Mouse (Mus musculus) neural tube, embryonic 11.5 days (tissue): ENCODE measurements around the gene Epor. TPM values are rescaled to one million over a fixed set of nuclear protein-coding genes. Genes with fewer than 3 reads are reported as not detected.

Source experiments
- ATAC-seq: fragments of 200-750 bp; cut with Nextera tagmentation; 2 replicates; pipeline ENCODE4 v1.8.0; 2017; ENCODE audit warnings: moderate number of reproducible peaks, mild to moderate bottlenecking, moderate TSS enrichment, moderate library complexity; ENCODE audit not compliant: insufficient read depth, low FRiP score, low TSS enrichment
- DNase-seq: peaks from one replicate; pipeline ENCODE4 v3.0.0-alpha.2; 2015; ENCODE audit warnings: low spot score
- H3K27ac ChIP-seq: fragments of 300-500 bp; sonication (generic); 2 replicates; pipeline ENCODE4 v1.5.1; 2014; ENCODE audit warnings: low read depth, mild to moderate bottlenecking, low read length
- H3K27me3 ChIP-seq: fragments of 300-500 bp; sonication (generic); 2 replicates; pipeline ENCODE4 v1.6.1; 2014; ENCODE audit warnings: mild to moderate bottlenecking, low read length, mixed read lengths; ENCODE audit not compliant: control insufficient read depth, insufficient read depth
- H3K36me3 ChIP-seq: fragments of 300-500 bp; sonication (generic); 2 replicates; pipeline ENCODE4 v1.6.1; 2014; ENCODE audit warnings: mild to moderate bottlenecking, low read length, moderate library complexity, mixed read lengths; ENCODE audit not compliant: control insufficient read depth, insufficient read depth
- H3K4me1 ChIP-seq: fragments of 300-500 bp; sonication (generic); 2 replicates; pipeline ENCODE4 v1.6.1; 2014; ENCODE audit warnings: low read length, mixed read lengths; ENCODE audit not compliant: control insufficient read depth, insufficient read depth
- H3K4me2 ChIP-seq: fragments of 300-500 bp; sonication (generic); 2 replicates; pipeline ENCODE4 v1.6.1; 2014; ENCODE audit warnings: low read depth, mild to moderate bottlenecking, moderate library complexity
- H3K4me3 ChIP-seq: fragments of 300-500 bp; sonication (generic); 2 replicates; pipeline ENCODE4 v1.5.1; 2014; ENCODE audit warnings: low read depth, low read length
- H3K9ac ChIP-seq: fragments of 300-500 bp; sonication (generic); 2 replicates; pipeline ENCODE4 v1.6.1; 2014; ENCODE audit warnings: mild to moderate bottlenecking, low read length
- H3K9me3 ChIP-seq: fragments of 300-500 bp; sonication (generic); 2 replicates; pipeline ENCODE4 v1.6.1; 2016; ENCODE audit warnings: low read length; ENCODE audit not compliant: control insufficient read depth
- WGBS: fragments of 180-500 bp; shearing (Covaris S2); extraction: QIAGEN DNeasy Blood & Tissue Kit; methylation state at CpG from one replicate; pipeline ENCODE4 v1.1.7; 2014; 5-methylcytosine and 5-hydroxymethylcytosine counted together
- polyA plus RNA-seq: library from polyadenylated mRNA; unstranded; fragments of >200 nt; fragmentation: Nextera tagmentation; extraction: Ambion mirVana; gene quantifications from 2 replicates; pipeline ENCODE4 v1.2.1, GENCODE M21; 2014

Gene Epor
- polyA plus RNA-seq, 1 experiment from 2014 or later, result 4.1 TPM

GRCm38 (mm10) chr9:21917493-21918034, 45.7 kb downstream of the Epor start:
- peak overlapping the region; percentile 59 for H3K4me3 ChIP-seq
- no peaks in the 10 kb centered on the region for H3K9me3 ChIP-seq
- ATAC-seq, result peak; percentile 0
- peaks cover 8% of the 10 kb centered on the region; the same call in 1 of the 2 replicates for H3K27me3 ChIP-seq
- no peaks in the 10 kb centered on the region for H3K4me1 ChIP-seq
- peak overlapping the region; percentile 10; the same call in 1 of the 2 replicates for H3K27ac ChIP-seq
- no peak for DNase-seq
- peak overlapping the region; percentile 72 for H3K9ac ChIP-seq
- peak overlapping the region; percentile 96 for H3K4me2 ChIP-seq
- 3% methylated on average over 35 of the region's 35 CpGs for WGBS
- no peaks in the 10 kb centered on the region; the same call in 1 of the 2 replicates for H3K36me3 ChIP-seq

- 0 out of 2 replicates have a peak overlapping the region, but pooled peaks have one; percentile 15 for H3K9ac ChIP-seq
- ATAC-seq (no peak), DNase-seq (no peak)
- H3K36me3 ChIP-seq, result no peaks in the 10 kb centered on the region; the same call in 1 of the 2 replicates
- peak overlapping the region; percentile 59 for H3K4me3 ChIP-seq
- peak overlapping the region; percentile 96 for H3K4me2 ChIP-seq
- no peaks in the 10 kb centered on the region for H3K4me1 ChIP-seq
- peaks cover 8% of the 10 kb centered on the region; the same call in 1 of the 2 replicates for H3K27me3 ChIP-seq
- H3K9me3 ChIP-seq, result no peaks in the 10 kb centered on the region
- 62% methylated on average over 3 of the region's 3 CpGs for WGBS
- no peak overlapping the region for H3K27ac ChIP-seq
These were observed 46.3 kb downstream of the Epor start for GRCm38 (mm10) chr9:21916851-21917492.

- 79% methylated on average over 10 of the region's 10 CpGs for WGBS
These were observed 53.7 kb downstream of the Epor start for GRCm38 (mm10) chr9:21909474-21910223.

More at GRCm38 (mm10) chr9:21909474-21910223, 53.7 kb downstream of the Epor start:
- Histone ChIP-seq H3K4me1 (no peaks in the 10 kb centered on the region), H3K36me3 (no peaks in the 10 kb centered on the region; the same call in 1 of the 2 replicates), H3K4me2 (no peak overlapping the region), H3K4me3 (no peak overlapping the region), H3K9me3 (no peaks in the 10 kb centered on the region), H3K27me3 (no peaks in the 10 kb centered on the region), H3K27ac (no peak overlapping the region), H3K9ac (no peak overlapping the region)
- DNase-seq, result no peak
- ATAC-seq, result no peak

Other genes with a start within 250 kb of the Epor start
- 18.7 and 22.5 TPM in 2 replicates for gene Ldlr, start 240.0 kb downstream of the Epor start, polyA plus RNA-seq
- gene Spc24, start 203.2 kb downstream of the Epor start, polyA plus RNA-seq, result 116 and 117 TPM in 2 replicates
- 3.7 and 4.5 TPM in 2 replicates for gene Kank2, start 164.8 kb downstream of the Epor start, polyA plus RNA-seq
- not detected in 2 replicates for gene Angptl8, start 128.0 kb downstream of the Epor start, polyA plus RNA-seq
- gene Dock6, start 110.9 kb downstream of the Epor start, polyA plus RNA-seq, result 24.7 and 25.4 TPM in 2 replicates
- 11.1 and 12.7 TPM in 2 replicates for gene Rab3d, start 45.3 kb downstream of the Epor start, polyA plus RNA-seq
- 3.6 TPM in 2 replicates for gene Ccdc159, start 36.0 kb downstream of the Epor start, polyA plus RNA-seq
- 35.1 and 35.4 TPM in 2 replicates for gene Tmem205, start 36.0 kb downstream of the Epor start, polyA plus RNA-seq
- gene Plppr2, start 26.5 kb downstream of the Epor start, polyA plus RNA-seq, result 27.7 TPM in 2 replicates
- 18.9 and 22.5 TPM in 2 replicates for gene Swsap1, start 7.8 kb downstream of the Epor start, polyA plus RNA-seq
- gene Rgl3, start 25.9 kb upstream of the Epor start, polyA plus RNA-seq, result 2.3 and 3.7 TPM in 2 replicates
- gene Ccdc151, start 39.1 kb upstream of the Epor start, polyA plus RNA-seq, result 2.7 and 3.5 TPM in 2 replicates
- 91.4 and 106 TPM in 2 replicates for gene Prkcsh, start 39.3 kb upstream of the Epor start, polyA plus RNA-seq
- gene Elavl3, start 88.5 kb upstream of the Epor start, polyA plus RNA-seq, result 64.6 and 69.1 TPM in 2 replicates
- not detected in 2 replicates for gene Gm49318, start 107.8 kb upstream of the Epor start, polyA plus RNA-seq
- 8.2 and 9.5 TPM in 2 replicates for gene Zfp653, start 107.9 kb upstream of the Epor start, polyA plus RNA-seq
- 40.1 and 40.4 TPM in 2 replicates for gene Ecsit, start 121.9 kb upstream of the Epor start, polyA plus RNA-seq
- gene Cnn1, start 135.7 kb upstream of the Epor start, polyA plus RNA-seq, result 1.0 and 2.6 TPM in 2 replicates
- 217 and 221 TPM in 2 replicates for gene Elof1, start 153.7 kb upstream of the Epor start, polyA plus RNA-seq
- 14.9 and 16.8 TPM in 2 replicates for gene Acp5, start 172.2 kb upstream of the Epor start, polyA plus RNA-seq
- 59.6 and 59.7 TPM in 2 replicates for gene Pigyl, start 193.3 kb upstream of the Epor start, polyA plus RNA-seq
- 0.15 and 0.24 TPM in 2 replicates for gene Zfp872, start 224.6 kb upstream of the Epor start, polyA plus RNA-seq